Mouse (Mus musculus) hindbrain, embryonic 13.5 days (tissue): ENCODE results near the gene Nxph4. TPM values are rescaled to one million over a fixed set of nuclear protein-coding genes. Genes with fewer than 3 reads are reported as not detected.

Source experiments
- ATAC-seq: fragments of 200-750 bp; cut with Nextera tagmentation; 2 replicates; pipeline ENCODE4 v1.8.0; 2017; ENCODE audit warnings: moderate TSS enrichment; ENCODE audit not compliant: low FRiP score
- H3K27ac ChIP-seq: fragments of 300-500 bp; sonication (generic); 2 replicates; pipeline ENCODE4 v1.5.1; 2015; ENCODE audit warnings: inconsistent platforms, mild to moderate bottlenecking, moderate library complexity
- H3K27me3 ChIP-seq: fragments of 300-500 bp; sonication (generic); 2 replicates; pipeline ENCODE4 v1.6.1; 2015; ENCODE audit warnings: mild to moderate bottlenecking, inconsistent platforms
- H3K36me3 ChIP-seq: fragments of 300-500 bp; sonication (generic); 2 replicates; pipeline ENCODE4 v1.6.1; 2015; ENCODE audit warnings: mild to moderate bottlenecking, inconsistent platforms
- H3K4me1 ChIP-seq: fragments of 300-500 bp; sonication (generic); replicated peaks from 2 replicates; pipeline ENCODE4 v1.6.1; 2015; ENCODE audit warnings: inconsistent platforms
- H3K4me2 ChIP-seq: fragments of 300-500 bp; sonication (generic); 2 replicates; pipeline ENCODE4 v1.6.1; 2015; ENCODE audit warnings: inconsistent platforms, mild to moderate bottlenecking, moderate library complexity
- H3K4me3 ChIP-seq: fragments of 300-500 bp; sonication (generic); 2 replicates; pipeline ENCODE4 v1.5.1; 2015; ENCODE audit warnings: mild to moderate bottlenecking, inconsistent platforms
- H3K9ac ChIP-seq: fragments of 300-500 bp; sonication (generic); 2 replicates; pipeline ENCODE4 v1.6.1; 2015; ENCODE audit warnings: mild to moderate bottlenecking, inconsistent platforms
- H3K9me3 ChIP-seq: fragments of 300-500 bp; sonication (generic); 2 replicates; pipeline ENCODE4 v1.6.1; 2016; ENCODE audit warnings: inconsistent platforms
- WGBS: fragments of 180-500 bp; shearing (Covaris S2); methylation state at CpG from one replicate; pipeline ENCODE4 v1.1.7; 2015; 5-methylcytosine and 5-hydroxymethylcytosine counted together
- polyA plus RNA-seq: library from polyadenylated mRNA; unstranded; fragments of >200 nt; fragmentation: Nextera tagmentation; extraction: Ambion mirVana; gene quantifications from 2 replicates; pipeline ENCODE4 v1.2.1, GENCODE M21; 2015

The Nxph4 gene
- polyA plus RNA-seq, 1 experiment from 2014 or later, result 176 TPM

DNA sequence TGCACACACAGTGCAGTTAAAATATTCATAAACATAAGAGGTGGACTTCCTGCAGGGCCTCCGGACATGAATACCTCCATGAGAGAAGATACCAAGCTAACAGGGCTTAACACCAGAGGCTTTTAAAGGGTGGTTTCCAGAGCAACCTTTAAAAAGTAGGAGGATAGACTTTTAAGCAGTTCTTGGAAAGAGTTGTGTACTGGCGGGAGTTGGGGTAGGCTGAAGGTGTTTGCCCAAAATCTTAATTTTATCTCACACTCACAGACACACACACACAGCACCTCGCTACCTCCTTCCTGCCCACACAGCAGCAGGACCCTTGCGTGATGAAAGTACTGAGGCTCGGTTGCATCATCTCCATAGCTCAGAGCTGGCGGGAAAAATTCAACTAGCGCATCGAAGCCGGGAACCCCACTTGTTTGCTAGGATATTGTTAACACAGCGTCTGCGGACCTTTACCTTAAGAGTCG, 12.7 kb downstream of the Nxph4 start:
- ATAC-seq, result 0 out of 2 replicates have a peak, but pooled peaks have one; percentile 0
- Histone ChIP-seq H3K9ac (peak overlapping the region; percentile 70), H3K4me2 (peak overlapping the region; percentile 76), H3K4me1 (peaks cover 73% of the 10 kb centered on the region), H3K4me3 (peak overlapping the region; percentile 50), H3K36me3 (peaks cover 29% of the 10 kb centered on the region), H3K27me3 (peaks cover 57% of the 10 kb centered on the region), H3K9me3 (no peaks in the 10 kb centered on the region), H3K27ac (peak overlapping the region; percentile 9; the same call in 1 of the 2 replicates)
- 13% methylated on average over 12 of the region's 12 CpGs for WGBS

DNA sequence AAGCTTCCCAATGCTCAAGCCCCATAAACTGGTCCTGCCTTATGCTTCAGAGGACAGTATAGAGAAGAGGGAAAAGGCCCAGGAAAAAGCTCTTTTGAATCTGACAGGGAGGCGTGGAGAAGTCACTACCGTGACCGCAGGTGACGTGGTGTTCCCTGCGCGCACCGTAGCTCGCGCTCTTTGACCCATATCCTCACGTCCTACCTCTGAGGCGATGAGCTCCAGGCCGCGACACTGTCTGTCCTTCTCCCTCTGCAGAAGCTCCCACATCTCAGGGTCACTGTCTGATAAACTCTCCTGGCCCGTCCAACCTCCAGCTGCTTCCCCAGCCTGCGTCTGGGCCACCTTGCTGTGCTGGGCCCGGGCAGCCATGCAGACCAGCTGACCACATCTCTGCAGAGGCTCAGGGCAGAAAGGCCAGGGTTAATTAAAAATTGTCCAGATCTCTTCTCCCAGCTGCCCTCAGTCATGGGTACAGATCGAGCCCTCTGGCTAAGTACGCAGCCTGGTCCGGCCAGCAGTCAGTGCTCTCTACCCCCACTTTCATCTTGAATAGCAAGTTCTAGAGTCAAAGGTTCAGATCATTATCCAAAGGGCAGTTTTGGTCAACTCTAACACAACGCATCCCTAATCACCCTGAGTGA, 13.5 kb downstream of the Nxph4 start:
- peaks cover 73% of the 10 kb centered on the region for H3K4me1 ChIP-seq
- ATAC-seq, result no peak
- 0 out of 2 replicates have a peak overlapping the region, but pooled peaks have one; percentile 0 for H3K4me3 ChIP-seq
- peak overlapping the region; percentile 35; the same call in 1 of the 2 replicates for H3K9ac ChIP-seq
- no peak overlapping the region for H3K27ac ChIP-seq
- WGBS, result 77% methylated on average over 20 of the region's 20 CpGs
- peak overlapping the region; percentile 76 for H3K4me2 ChIP-seq
- no peaks in the 10 kb centered on the region for H3K9me3 ChIP-seq
- peaks cover 52% of the 10 kb centered on the region for H3K27me3 ChIP-seq
- H3K36me3 ChIP-seq, result peaks cover 24% of the 10 kb centered on the region

DNA sequence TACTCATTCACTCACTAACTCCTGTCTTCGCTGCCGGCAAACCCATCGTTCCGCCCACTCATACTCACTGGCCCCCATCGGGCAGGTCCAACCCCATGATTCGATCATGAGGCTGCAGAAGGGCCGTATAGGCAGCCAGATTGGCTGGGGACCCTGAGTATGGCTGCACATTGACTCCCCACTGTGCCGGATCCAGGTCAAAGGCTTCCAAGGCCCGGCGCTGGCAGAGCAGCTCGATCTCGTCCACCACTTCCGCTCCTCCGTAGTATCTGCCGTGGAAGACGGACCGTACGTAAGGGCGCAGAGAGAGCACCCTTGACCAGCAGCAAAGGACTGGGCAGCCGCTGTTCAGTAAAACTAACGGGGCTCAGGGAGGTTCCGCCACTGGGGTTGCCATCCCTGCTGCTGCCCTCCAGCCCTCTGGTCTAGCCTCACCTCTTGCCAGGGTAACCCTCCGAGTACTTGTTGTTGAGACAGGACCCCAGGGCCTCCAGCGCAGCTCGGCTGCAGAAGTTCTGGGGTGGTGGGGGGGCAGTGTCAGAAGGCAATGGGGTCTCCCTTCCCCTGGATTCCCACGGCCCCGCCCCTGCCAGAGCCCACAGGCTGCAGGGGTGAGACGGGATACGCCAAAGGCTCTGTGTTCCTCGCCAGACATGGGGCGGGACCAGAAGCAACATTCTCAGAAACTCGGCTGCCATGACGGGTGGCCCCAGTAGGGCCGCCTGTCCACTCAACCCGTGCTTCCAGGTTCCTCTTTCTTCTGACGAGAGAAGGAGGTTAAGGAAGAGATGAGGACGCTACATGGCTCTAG, 14.3 kb downstream of the Nxph4 start:
- no peak for ATAC-seq
- Histone ChIP-seq H3K4me2 (no peak overlapping the region), H3K27ac (no peak overlapping the region), H3K9ac (peak overlapping the region; percentile 35; the same call in 1 of the 2 replicates), H3K4me3 (no peak overlapping the region), H3K27me3 (peaks cover 52% of the 10 kb centered on the region), H3K4me1 (peaks cover 73% of the 10 kb centered on the region), H3K36me3 (peaks cover 24% of the 10 kb centered on the region), H3K9me3 (no peaks in the 10 kb centered on the region)
- 91% methylated on average over 37 of the region's 37 CpGs for WGBS

DNA sequence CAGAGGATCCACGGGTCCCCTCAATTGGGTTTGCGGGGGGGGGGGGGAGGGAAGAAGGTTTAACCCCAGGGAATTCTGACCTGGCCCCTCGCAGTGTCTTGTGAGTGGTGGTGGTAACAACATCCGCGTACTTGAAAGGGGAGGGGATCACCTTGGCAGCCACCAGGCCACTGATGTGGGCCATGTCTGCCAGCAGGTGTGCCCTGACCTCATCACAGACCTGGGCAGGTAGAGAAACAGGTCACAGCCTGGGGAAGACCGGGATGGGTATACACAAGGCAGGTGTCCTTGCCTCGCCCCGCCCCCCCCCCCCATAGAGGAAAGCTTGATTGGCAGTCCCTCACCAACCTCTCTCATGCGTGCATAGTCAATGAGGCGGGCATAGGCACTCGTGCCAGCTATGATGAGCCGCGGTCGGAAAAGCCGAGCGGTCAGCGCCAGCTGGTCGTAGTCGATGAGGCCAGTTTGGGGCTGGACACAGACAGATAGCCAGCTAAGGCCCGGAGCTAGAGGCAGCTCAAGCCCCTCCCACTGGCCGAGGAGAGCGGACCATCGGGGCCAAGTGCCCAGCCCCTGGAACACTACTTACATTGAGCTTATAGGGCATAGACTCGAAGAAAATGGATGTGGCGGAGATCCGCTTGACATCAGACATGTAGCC, 15.2 kb downstream of the Nxph4 start:
- no peak for ATAC-seq
- peaks cover 52% of the 10 kb centered on the region for H3K27me3 ChIP-seq
- no peaks in the 10 kb centered on the region for H3K9me3 ChIP-seq
- no peak overlapping the region for H3K9ac ChIP-seq
- H3K27ac ChIP-seq, result no peak overlapping the region
- no peak overlapping the region for H3K4me2 ChIP-seq
- H3K4me3 ChIP-seq, result no peak overlapping the region
- peaks cover 73% of the 10 kb centered on the region for H3K4me1 ChIP-seq
- H3K36me3 ChIP-seq, result peaks cover 24% of the 10 kb centered on the region
- 91% methylated on average over 26 of the region's 26 CpGs for WGBS

DNA sequence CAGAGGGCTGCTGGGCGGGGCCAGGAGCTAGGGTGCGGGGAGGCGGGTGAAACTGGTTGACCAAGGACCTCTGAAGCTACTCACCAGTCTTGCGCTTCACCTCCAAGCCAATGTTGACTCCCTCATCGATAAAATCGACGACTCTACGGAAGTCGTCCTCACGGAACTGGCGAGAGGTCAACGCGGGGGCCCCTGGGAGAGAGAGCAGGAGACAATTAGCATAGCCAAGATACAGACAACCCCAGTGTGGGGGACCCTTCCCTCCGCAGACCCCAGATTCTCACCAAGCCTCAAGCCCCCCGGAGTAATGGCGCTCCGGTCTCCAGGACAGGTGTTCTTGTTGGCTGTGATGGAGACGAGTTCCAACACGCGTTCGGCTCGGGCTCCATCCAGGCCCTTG, 16.4 kb downstream of the Nxph4 start:
- Histone ChIP-seq H3K9ac (no peak overlapping the region), H3K27me3 (peaks cover 51% of the 10 kb centered on the region), H3K4me2 (no peak overlapping the region), H3K4me1 (peaks cover 80% of the 10 kb centered on the region), H3K9me3 (no peaks in the 10 kb centered on the region), H3K36me3 (peaks cover 24% of the 10 kb centered on the region), H3K27ac (peak overlapping the region; percentile 35; the same call in 1 of the 2 replicates), H3K4me3 (no peak overlapping the region)
- WGBS, result 94% methylated on average over 22 of the region's 22 CpGs
- no peak for ATAC-seq

DNA sequence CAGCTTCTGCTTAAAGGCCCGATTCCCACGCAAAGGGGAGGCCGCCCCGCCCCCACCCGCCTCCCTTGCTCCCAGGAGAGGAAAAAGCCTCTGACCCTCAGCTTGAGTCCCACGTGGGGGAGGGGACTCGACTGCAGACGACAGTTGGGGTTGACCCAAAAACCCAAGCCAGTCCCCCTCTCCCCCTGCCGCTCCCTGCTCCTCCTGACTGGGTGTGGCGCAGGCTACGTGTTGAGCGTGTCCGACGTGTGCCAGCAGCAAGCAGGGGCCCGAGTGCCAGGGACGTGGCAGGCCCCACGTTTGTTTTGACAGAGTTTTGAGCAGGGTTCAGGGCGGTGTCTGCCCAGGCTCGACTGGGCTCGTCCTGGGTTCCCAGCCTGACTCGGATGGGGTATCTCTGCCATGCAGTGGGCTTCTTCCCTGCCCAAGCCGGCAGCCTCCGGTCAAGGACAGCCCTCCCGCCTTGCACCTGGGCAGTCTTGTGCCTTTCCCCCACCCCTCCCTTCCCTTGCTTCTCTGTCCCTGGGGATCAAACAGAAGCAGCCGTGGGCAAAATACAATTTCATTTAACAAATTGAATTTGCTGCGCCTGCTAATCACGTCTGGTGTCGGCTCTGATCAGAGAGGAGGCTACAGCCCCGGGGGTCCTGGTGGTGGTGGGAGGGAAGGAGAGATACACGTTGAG, 17.6 kb downstream of the Nxph4 start:
- WGBS, result 4% methylated on average over 28 of the region's 30 CpGs
- Histone ChIP-seq H3K9ac (peak overlapping the region; percentile 35; the same call in 1 of the 2 replicates), H3K4me2 (peak overlapping the region; percentile 36; the same call in 1 of the 2 replicates), H3K4me1 (peaks cover 85% of the 10 kb centered on the region), H3K4me3 (no peak overlapping the region), H3K27me3 (peaks cover 51% of the 10 kb centered on the region), H3K36me3 (peaks cover 24% of the 10 kb centered on the region), H3K9me3 (no peaks in the 10 kb centered on the region), H3K27ac (peak overlapping the region; percentile 35)
- no peak for ATAC-seq

DNA sequence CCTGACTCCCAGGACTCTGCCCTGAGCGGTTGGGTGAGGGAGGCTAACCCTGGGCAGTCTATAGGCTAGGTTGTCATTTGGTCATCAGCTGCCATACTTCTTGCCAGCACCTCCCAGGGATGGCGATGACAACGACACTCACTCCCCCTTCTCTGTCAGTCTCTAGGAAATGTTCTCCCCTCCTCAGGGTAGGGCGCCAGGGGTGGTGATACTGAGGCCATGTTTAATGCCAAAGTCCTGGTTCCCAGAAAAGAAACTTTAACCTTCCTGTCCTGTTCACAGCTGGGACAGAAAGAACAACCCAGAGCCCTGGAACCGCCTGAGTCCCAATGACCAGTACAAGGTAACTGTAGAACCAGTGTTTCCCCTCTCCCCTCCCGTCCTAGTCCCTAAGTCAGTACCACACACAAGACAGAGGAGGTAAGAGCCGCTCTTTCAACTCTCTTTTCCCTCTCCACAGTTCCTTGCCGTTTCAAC, 18.3 kb downstream of the Nxph4 start:
- peaks cover 24% of the 10 kb centered on the region for H3K36me3 ChIP-seq
- H3K27me3 ChIP-seq, result peaks cover 47% of the 10 kb centered on the region
- peaks cover 84% of the 10 kb centered on the region for H3K4me1 ChIP-seq
- no peak overlapping the region for H3K4me3 ChIP-seq
- WGBS, result 15% methylated on average over 8 of the region's 8 CpGs
- H3K27ac ChIP-seq, result no peak overlapping the region
- H3K9ac ChIP-seq, result peak overlapping the region; percentile 35; the same call in 1 of the 2 replicates
- peak overlapping the region; percentile 36; the same call in 1 of the 2 replicates for H3K4me2 ChIP-seq
- no peak for ATAC-seq
- no peaks in the 10 kb centered on the region for H3K9me3 ChIP-seq

DNA sequence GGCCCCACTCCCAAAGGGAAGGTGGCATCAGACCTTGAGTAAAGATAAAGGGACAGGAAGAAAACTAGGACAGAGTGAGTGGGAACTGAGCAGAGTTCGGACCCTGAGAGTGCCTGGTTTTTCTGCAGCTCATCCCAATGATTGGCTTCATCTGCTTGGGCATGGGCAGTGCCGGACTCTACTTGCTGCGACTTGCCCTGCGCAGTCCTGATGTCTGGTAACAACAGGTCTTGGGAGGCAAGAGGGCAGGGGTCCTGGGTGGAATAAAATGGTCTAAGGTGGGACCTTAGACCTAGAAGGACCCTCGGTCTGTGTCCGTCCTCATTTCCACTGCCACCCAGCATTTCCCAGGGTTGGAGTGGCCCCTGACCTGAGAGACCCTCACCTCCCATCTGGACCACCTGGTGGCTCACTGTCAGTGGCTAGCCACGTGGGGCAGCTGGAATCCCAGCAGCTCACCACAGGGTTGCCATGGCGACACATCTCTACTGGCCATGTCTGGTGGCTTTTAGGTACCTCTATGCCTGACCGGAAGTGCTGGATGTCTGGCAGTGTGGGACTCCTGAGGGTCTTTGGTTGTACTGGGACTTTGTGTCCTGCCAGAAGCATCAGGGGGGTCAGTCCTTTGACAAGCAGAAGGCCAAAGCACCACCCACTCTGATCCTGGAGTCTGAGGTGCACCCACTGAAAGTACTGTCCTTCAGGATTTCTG, 18.9 kb downstream of the Nxph4 start:
- Histone ChIP-seq H3K9me3 (no peaks in the 10 kb centered on the region), H3K4me1 (peaks cover 84% of the 10 kb centered on the region), H3K4me2 (peak overlapping the region; percentile 36; the same call in 1 of the 2 replicates), H3K9ac (no peak overlapping the region), H3K4me3 (no peak overlapping the region), H3K27ac (peak overlapping the region; percentile 44; the same call in 1 of the 2 replicates), H3K36me3 (peaks cover 24% of the 10 kb centered on the region), H3K27me3 (peaks cover 43% of the 10 kb centered on the region)
- ATAC-seq, result no peak
- 25% methylated on average over 9 of the region's 9 CpGs for WGBS

DNA sequence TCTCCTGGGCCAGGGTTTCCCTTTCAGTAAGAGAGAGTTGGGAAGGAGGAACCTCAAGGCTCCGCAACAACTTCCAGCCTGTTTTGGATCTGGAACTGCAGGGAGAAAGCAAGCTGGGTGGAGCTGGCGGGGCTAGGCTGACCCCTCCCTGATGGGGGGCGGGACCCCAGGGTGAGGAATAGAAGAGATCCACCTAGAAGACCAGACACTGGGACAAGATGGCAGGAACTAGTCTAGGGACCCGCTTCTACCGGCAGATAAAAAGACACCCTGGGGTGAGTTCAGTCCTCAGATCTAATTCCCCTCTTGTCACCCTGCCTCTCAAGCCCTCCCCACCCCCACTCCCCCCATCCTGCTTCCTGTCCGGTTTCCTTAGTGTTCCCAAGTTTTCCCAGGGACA, 19.6 kb downstream of the Nxph4 start, which contains the start of gene Ndufa4l2:
Gene Ndufa4l2 (plus strand): TSS at position 204 of the 400 bp plus-strand sequence.
- Histone ChIP-seq H3K9me3 (no peaks in the 10 kb centered on the region), H3K9ac (peak within 1 kb of the TSS; percentile 53; the same call in 1 of the 2 replicates), H3K4me1 (peaks cover 84% of the 10 kb centered on the region), H3K4me3 (peak within 1 kb of the TSS; percentile 41; the same call in 1 of the 2 replicates), H3K27ac (peak within 1 kb of the TSS; percentile 100), H3K27me3 (peaks cover 40% of the 10 kb centered on the region), H3K4me2 (peak within 1 kb of the TSS; percentile 78), H3K36me3 (peaks cover 18% of the 10 kb centered on the region)
- no peak for ATAC-seq
- WGBS, result 13% methylated on average over 6 of the region's 6 CpGs

DNA sequence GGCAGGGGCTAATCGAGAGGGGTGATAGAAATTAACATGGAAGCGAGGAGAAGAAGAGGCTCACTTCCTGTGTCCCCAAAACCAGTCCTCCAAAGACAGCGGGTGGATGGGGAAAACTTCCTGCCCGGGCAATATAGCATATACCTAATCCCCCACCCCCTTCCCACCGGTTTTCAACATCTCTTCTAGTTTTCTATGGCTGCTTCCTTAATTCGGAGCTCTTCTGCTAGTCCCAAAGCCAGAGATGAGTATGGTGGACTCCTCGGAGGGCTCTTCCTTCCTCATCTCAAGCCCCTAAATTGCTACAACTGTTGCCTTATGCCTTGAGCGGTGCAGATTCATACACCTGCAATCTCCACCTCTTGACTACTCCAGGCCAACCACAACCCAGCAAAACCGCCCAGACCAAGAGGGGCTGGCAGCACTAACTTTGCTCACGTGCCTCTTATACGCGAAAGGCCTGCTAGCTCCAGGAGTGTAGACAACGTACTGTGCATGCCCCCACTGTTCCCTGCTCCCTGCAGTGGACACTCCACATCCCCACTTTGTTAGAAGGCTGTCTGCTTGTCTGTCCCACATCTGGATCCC, 20.2 kb downstream of the Nxph4 start:
- Histone ChIP-seq H3K4me2 (peak overlapping the region; percentile 78), H3K9ac (0 out of 2 replicates have a peak overlapping the region, but pooled peaks have one; percentile 53), H3K27me3 (peaks cover 40% of the 10 kb centered on the region), H3K27ac (peak overlapping the region; percentile 100), H3K36me3 (peaks cover 17% of the 10 kb centered on the region), H3K9me3 (no peaks in the 10 kb centered on the region), H3K4me3 (no peak overlapping the region), H3K4me1 (peaks cover 90% of the 10 kb centered on the region)
- WGBS, result 13% methylated on average over 13 of the region's 13 CpGs
- no peak for ATAC-seq
